ENCODE assay signal across 8 mouse cellular contexts in the genomic region with DNA sequence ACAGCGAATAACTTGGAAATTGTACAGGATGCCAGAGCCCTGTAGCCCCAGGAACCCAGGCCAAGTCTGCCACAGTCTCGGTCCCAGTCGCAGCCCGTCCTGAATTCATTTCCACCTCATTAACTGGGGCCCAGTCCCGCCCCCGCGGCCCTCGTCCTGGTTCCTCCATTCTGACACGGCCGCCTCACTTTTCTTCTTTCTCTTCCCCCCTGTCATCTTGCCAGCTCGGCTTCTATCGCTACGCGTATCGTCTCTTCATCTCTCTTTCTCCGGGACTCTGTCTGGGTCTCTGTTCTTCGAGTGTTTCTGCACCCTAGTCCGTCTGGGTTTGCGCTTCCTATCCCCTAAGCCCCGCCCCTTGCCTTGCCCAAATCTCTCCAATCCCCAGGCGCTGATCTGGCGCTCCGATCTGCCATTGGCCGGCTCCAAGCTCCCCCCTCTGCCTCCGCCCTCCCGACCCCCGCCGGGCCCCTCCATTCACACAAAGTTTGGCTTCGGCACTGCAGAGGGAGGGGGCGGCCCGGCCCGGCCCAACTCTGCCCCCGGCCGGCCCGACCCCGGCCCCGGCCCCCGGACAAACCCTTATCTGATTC. TPM values are rescaled to one million over a fixed set of nuclear protein-coding genes. Genes with fewer than 3 reads are reported as not detected.
DNase-seq lines count a peak whose midpoint lies in the region; ATAC-seq lines count a peak whose summit lies in the region.

A gene (plus strand): TSS at position 482 of the 593 bp plus-strand sequence.

- peak within 1 kb of the TSS; percentile 88 for H3K4me2 ChIP-seq in intestine, embryonic 15.5 days (replicated peaks)

- peak; percentile 89 for DNase-seq in embryo, embryonic 10 days (ENCODE audit: low spot score)
- DNase-seq in gastrocnemius, postnatal 36 days, result peak; percentile 28 to 46
- DNase-seq in left cerebral cortex, postnatal 36 days (ENCODE audit: low spot score in 2 of 2), result peak; percentile 61 to 72
- DNase-seq in right cerebral cortex, postnatal 4 days, result peak; percentile 78

- H3K27ac ChIP-seq in intestine, embryonic 15.5 days, result no peak within 1 kb of the TSS

- H3K4me1 ChIP-seq in erythroblast, embryonic 14.5 days (ENCODE audit: control insufficient read depth), result peaks cover 8% of the 10 kb centered on the region
- peaks cover 14% of the 10 kb centered on the region; the same call in 1 of the 2 replicates for H3K4me1 ChIP-seq in intestine, embryonic 15.5 days (replicated peaks)

- no peak for ATAC-seq in erythroblast, adult 5-6 weeks (replicated peaks; ENCODE audit: low FRiP score, poor library complexity, severe bottlenecking)
- peak; percentile 95 for ATAC-seq in intestine, embryonic 15.5 days
- peak; percentile 93 for ATAC-seq in megakaryocyte-erythroid progenitor cell, adult 5-6 weeks (replicated peaks; ENCODE audit: low FRiP score, low TSS enrichment, poor library complexity, severe bottlenecking)

- no peaks in the 10 kb centered on the region for H3K36me3 ChIP-seq in erythroblast, embryonic 14.5 days (ENCODE audit: control insufficient read depth)
- no peaks in the 10 kb centered on the region for H3K36me3 ChIP-seq in intestine, embryonic 15.5 days

- peaks cover 70% of the 10 kb centered on the region for H3K27me3 ChIP-seq in erythroblast, embryonic 14.5 days (ENCODE audit: control insufficient read depth)
- H3K27me3 ChIP-seq in intestine, embryonic 15.5 days (replicated peaks), result peaks cover 34% of the 10 kb centered on the region

- H3K9me3 ChIP-seq in erythroblast, embryonic 14.5 days (ENCODE audit: control insufficient read depth, low read length), result no peaks in the 10 kb centered on the region
- H3K9me3 ChIP-seq in intestine, embryonic 15.5 days, result no peaks in the 10 kb centered on the region

- peak within 1 kb of the TSS; percentile 5; the same call in 1 of the 2 replicates for H3K9ac ChIP-seq in intestine, embryonic 15.5 days

- WGBS in intestine, embryonic 15.5 days, result 2% methylated on average over 38 of the region's 38 CpGs

- intact Hi-C loops in gastrocnemius, postnatal 36 days (cut with DNase I), result no loop called here
- intact Hi-C loops in left cerebral cortex, postnatal 36 days (cut with DNase I), result loop anchor here (2.0 kb wide), 1 partner anchor 18 kb away; no protein-coding TSS in a partner anchor

- H3K4me3 ChIP-seq in erythroblast, embryonic 14.5 days (replicated peaks), result peak within 1 kb of the TSS; percentile 49
- peak within 1 kb of the TSS; percentile 45 for H3K4me3 ChIP-seq in intestine, embryonic 15.5 days (replicated peaks)

RNA-seq across cellular contexts. Expression of the gene that starts here (rescaled TPM):
- 0.01 TPM in 1 of 2 replicates, not detected in the other for polyA plus RNA-seq in erythroblast, embryonic 14.5 days (2012)
- 5.6 and 11.7 TPM in 2 replicates for total RNA-seq in erythroblast, adult 5-6 weeks (2015; ENCODE audit: low replicate concordance)
- total RNA-seq in erythroblast, adult 5-6 weeks (2017; ENCODE audit: low replicate concordance), result 0.85 and 2.8 TPM in 2 replicates
- total RNA-seq in gastrocnemius, postnatal 36 days (2021), result not detected
- 0.08 TPM in 2 replicates for polyA plus RNA-seq in intestine, embryonic 15.5 days (2015; fragmentation: Nextera tagmentation; extraction: Ambion mirVana)
- total RNA-seq in left cerebral cortex, postnatal 36 days (2021), result 10 to 100 TPM; 86.8 to 97.1 TPM
- not detected in 2 replicates for total RNA-seq in megakaryocyte-erythroid progenitor cell, adult 5-6 weeks (2014; fragmentation: Nextera tagmentation)
- total RNA-seq in megakaryocyte-erythroid progenitor cell, adult 5-6 weeks (2017), result 0.15 and 0.75 TPM in 2 replicates

Comparison
In these comparisons a context has a peak if more than half of its experiments do, and no peak if none do; other contexts are left out.
1. RNA of the gene that starts here (total RNA-seq): 86.8 to 97.1 TPM in left cerebral cortex, postnatal 36 days; 0.85 to 11.7 TPM in erythroblast, adult 5-6 weeks, 0.15 to 0.75 TPM in megakaryocyte-erythroid progenitor cell, adult 5-6 weeks and not detected in gastrocnemius, postnatal 36 days; every median in the first group is over 4 times any median in the second.
2. Peak in DNase-seq in gastrocnemius, postnatal 36 days; RNA of the gene not detected or under 1 TPM.
3. Peak in ATAC-seq, H3K4me3 ChIP-seq, H3K9ac ChIP-seq and H3K4me2 ChIP-seq in intestine, embryonic 15.5 days; RNA of the gene not detected or under 1 TPM.
4. Peak in ATAC-seq in megakaryocyte-erythroid progenitor cell, adult 5-6 weeks; RNA of the gene not detected or under 1 TPM.
5. DNase-seq: peak in every context shown above with its lines; median percentile 89 in embryo, embryonic 10 days; 78 in right cerebral cortex, postnatal 4 days; 66 in left cerebral cortex, postnatal 36 days; 37 in gastrocnemius, postnatal 36 days.